Mouse (Mus musculus) brown adipose tissue, adult 24 weeks (tissue): ENCODE data around the gene Tesk2. TPM values are rescaled to one million over a fixed set of nuclear protein-coding genes. Genes with fewer than 3 reads are reported as not detected.
A peak's percentile ranks its signal among the peaks of the same experiment; 100 is the strongest.

Experiments
- H3K27ac ChIP-seq: fragments of 200-500 bp; replicated peaks from 2 replicates; pipeline ENCODE4 v1.5.1; 2012; ENCODE audit warnings: low read depth, mild to moderate bottlenecking, low read length
- H3K4me1 ChIP-seq: fragments of 200-500 bp; 2 replicates; pipeline ENCODE4 v1.6.1; 2012; ENCODE audit warnings: low read length, mixed read lengths; ENCODE audit not compliant: control insufficient read depth, insufficient read depth, insufficient read length
- H3K4me3 ChIP-seq: fragments of 200-500 bp; 2 replicates; pipeline ENCODE4 v1.5.1; 2012; ENCODE audit warnings: low read depth, mild to moderate bottlenecking, low read length, moderate library complexity; ENCODE audit not compliant: insufficient read depth
- polyA plus RNA-seq: library from polyadenylated mRNA; stranded (reverse); fragments of >200 nt; gene quantifications from 2 replicates; pipeline ENCODE4 v1.2.4, GENCODE M21; 2012; ENCODE audit not compliant: missing spikeins, insufficient read depth, insufficient read length

Gene Tesk2
- polyA plus RNA-seq, 1 experiment, result 6.7 TPM

DNA sequence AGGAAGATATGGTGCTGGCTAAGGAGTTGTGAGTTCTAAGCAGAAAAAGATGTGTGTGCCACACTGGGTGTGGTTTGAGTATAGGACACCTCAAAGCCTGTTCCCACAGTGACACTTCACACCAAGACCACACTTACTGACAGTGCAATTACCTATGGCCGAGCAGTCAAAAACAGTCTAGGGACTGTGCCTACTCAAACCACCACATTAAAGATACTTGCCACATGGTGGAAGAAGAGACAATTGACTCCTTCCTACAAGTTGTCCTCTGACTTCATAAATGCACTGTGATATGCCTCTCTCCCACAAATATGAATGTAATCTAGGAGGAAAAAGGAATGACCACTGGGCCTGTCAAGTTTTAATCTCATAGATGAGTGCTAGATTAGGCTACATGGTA lies 19.8 kb upstream of the Tesk2 start:
- no peak overlapping the region for H3K27ac ChIP-seq
- H3K4me1 ChIP-seq, result no peaks in the 10 kb centered on the region
- no peak overlapping the region for H3K4me3 ChIP-seq

DNA sequence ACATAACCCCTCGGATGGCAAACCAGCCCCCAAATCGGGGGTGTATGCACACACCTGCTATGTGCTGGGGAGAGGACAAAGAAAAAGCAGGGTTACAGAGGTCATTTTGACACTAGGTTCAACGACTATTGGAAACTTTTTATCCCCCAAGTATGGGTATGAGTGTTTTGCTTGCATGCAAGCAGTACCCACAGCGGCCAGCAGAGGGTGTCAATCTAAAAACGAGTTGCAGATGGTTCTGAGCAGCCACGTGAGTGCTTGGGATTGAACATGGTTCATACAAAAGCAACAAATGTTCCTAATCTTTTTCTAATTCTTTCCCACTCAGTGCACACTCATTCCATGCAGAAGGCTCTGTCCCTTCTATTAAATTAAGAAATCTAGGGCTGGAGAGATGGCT lies 16.9 kb upstream of the Tesk2 start:
- no peak overlapping the region for H3K4me3 ChIP-seq
- H3K4me1 ChIP-seq, result no peaks in the 10 kb centered on the region
- no peak overlapping the region for H3K27ac ChIP-seq

DNA sequence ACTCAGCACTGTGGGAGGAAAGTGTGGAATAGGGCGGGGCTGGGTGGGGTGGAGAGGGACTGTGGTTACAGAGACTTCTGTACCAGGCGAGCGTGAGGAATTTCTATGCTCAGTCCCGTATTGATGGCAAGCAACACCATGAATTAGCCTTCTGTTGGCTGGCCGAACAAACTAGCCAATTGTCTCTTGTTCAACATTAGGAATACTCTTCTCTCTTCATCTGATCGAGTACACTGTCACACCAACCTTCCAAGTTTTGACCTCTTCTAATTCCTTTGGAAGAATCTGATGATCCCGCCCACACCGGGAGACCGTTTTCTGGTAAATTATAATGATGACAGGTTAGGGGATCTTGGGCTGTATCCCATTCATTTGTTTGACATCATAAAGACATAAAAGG lies 13.1 kb upstream of the Tesk2 start:
- peak overlapping the region; percentile 73 for H3K4me3 ChIP-seq
- peak overlapping the region; percentile 77; the same call in 1 of the 2 replicates for H3K27ac ChIP-seq
- no peaks in the 10 kb centered on the region for H3K4me1 ChIP-seq

DNA sequence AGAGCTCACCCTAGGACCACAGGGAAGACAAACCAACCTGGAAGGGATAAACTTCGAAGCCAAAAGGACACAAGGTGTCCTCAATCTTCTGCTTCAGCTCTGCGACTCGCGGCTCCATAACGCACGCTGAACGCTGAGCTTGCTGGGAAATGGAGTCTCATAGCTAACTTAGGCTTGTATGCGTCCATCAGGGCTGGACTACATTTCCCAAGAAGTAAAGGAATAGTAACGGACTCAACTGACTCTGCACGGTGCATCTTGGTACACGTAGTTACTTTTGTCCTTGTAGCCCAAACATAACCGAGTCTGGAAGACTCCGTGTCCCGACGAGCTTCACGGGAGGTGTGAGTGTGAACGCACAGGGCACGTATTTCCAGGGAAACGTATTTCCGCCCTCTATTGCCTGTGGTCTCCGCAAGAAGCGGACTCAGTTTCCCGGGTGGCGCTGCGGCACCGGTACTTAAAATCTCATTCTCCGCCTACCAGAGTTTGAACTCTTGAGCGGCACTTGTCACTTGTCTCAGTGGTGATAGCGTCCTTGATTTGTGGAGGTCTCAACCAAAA lies 12.5 kb upstream of the Tesk2 start, which contains the start of the genes Mmachc and Ccdc163:
TSS of gene Mmachc (minus strand) at position 206 of the 564 bp plus-strand sequence.
TSS of gene Ccdc163 (plus strand) at position 309 of the 564 bp plus-strand sequence.
- Histone ChIP-seq H3K4me3 (peak within 1 kb of the TSS; percentile 73), H3K4me1 (no peaks in the 10 kb centered on the region)

DNA sequence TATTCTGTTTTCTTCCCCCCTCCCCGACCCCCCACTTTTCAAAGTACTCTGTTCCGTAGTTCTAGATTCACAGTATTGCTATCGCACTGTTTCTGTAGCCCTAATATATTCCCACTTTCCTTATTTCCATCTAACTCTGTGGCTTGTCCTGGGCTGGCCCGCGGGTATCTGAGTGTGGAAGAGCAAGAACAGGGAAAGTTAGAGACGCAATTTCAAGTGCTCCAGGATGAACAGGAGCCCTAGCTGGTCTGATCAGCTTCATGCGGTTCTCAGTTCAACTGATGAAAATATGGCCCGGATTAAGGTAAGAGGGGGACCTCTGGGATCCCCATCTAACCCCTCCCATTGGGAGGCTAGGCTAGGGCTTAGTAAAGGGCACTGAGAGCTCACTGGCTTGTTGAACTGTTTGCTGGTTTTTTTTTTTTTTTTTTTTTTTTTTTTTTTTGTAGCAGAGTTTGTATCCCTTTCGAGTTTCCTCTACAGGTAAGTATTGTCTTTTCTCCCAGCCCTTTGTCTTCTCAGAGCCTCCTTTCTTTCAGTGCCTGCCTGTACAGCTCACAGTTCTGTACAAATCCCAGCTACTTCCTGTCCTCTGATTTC lies 11.9 kb upstream of the Tesk2 start:
- H3K27ac ChIP-seq, result no peak overlapping the region
- peak overlapping the region; percentile 66 for H3K4me3 ChIP-seq
- H3K4me1 ChIP-seq, result no peaks in the 10 kb centered on the region

More for the DNA sequence above, 12.5 kb upstream of the Tesk2 start, which contains the start of the genes Mmachc and Ccdc163:
- H3K27ac ChIP-seq, result peak within 1 kb of the TSS; percentile 77

DNA sequence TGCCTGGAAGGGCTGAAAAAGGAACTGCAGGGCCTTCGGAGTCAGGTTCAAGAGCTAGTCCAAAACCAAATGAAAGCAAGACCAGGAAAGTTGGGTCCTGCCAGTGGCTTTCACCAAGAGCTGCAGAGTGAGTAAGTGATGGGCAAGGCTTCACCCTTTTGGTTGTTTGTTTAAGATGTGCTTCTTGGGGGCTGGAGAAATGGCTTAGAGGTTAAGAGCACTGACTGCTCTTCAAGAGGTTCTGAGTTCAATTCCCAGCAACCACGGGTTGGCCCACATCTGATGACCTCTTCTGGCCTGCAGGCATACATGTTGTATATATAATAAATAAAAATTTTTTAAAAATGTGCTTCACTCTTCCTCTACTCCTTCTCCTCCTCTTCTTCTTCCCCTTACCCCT lies 10.6 kb upstream of the Tesk2 start:
- Histone ChIP-seq H3K4me3 (no peak overlapping the region), H3K27ac (no peak overlapping the region), H3K4me1 (no peaks in the 10 kb centered on the region)

DNA sequence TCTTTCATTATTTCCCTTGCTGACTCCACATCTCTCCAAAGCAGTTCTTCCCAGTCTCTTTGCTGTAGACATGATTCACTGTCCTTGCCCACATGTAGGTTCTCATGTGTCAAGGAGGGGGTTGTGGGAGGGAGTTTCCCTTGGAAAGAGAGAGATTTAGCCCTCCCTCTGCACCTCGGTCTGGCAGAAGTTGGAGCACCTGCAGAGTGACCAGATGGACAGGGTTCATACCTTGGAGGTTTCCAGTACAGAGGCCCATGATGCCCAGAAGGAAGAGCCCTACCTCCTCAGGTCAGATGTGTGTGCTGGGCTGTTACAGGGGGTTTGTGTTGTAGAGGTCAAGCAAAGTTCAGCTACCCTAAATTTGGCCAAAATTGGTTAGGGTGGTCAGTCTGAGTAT lies 8.2 kb upstream of the Tesk2 start:
- no peak overlapping the region for H3K4me3 ChIP-seq
- no peak overlapping the region for H3K27ac ChIP-seq
- H3K4me1 ChIP-seq, result no peaks in the 10 kb centered on the region

DNA sequence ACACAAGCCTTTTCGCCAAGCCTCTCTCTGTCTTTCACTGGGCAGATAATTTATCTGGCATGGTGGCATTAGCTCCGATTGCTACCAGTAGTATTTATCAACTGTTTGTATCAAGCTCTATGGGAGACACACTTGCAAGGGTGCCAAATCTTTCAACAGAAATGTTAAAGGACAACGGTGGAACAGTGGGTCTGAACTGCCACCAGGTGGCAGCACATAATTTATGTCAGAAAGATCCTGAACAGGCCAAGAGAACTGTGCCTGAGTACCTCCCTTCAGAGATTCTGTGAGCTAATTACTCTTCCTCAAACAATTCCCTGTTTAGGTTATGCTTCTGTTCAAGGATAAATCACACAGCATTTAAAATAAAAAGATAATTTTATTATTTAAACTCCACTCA lies 1.4 kb upstream of the Tesk2 start:
- H3K4me1 ChIP-seq, result peaks cover 2% of the 10 kb centered on the region; the same call in 1 of the 2 replicates
- no peak overlapping the region for H3K4me3 ChIP-seq

DNA sequence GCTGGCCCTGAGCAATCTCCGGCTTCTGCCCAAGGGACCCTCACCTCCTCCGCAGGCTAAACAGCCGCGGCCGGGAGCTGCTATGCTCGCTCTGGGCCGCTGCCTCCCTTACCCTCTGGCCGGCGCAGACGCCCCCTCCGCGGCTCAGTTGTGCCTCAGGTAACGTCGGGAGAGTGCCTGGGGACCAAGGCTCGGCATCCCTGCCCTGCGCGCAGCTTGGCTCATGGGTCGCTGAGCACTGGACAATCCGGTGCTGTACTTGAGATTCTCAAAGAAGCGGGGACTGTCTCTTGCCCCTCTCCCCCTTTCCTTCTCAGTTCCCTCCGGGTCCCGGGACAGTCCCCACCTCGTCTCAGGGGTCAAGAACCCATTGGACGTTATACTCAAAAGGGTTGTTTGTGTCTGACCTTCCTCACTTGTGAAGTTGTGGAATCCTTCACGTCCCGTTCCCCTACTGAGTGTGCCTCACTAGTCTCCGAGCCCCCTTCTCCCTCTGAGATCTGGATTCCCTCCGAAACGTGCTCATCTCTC lies 415 bp downstream of the Tesk2 start:
- no peak overlapping the region for H3K27ac ChIP-seq
- H3K4me1 ChIP-seq, result peaks cover 2% of the 10 kb centered on the region; the same call in 1 of the 2 replicates
- H3K4me3 ChIP-seq, result peak overlapping the region; percentile 84

More for the DNA sequence above, 1.4 kb upstream of the Tesk2 start:
- no peak overlapping the region for H3K27ac ChIP-seq

DNA sequence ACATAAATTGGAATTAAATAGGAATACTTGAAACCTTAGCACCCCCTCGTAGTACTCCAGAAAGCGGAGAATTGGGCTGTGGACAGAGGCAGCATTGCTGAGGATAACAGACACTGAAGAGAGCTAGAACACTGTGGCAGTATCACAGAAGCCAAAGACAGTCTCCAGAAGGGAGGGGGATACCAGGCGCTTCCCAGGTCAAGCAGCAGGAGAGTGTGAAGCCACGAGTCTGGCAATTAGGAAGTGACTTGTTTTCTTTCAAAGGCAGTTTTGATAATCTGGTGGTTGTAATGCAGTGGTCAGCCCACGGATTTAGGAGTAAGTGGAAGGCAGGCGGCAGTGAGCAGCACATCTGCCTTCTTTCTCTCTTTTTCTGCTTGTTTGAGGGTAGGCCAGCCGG lies 1.5 kb downstream of the Tesk2 start:
- Histone ChIP-seq H3K4me3 (no peak overlapping the region), H3K27ac (no peak overlapping the region), H3K4me1 (peaks cover 2% of the 10 kb centered on the region; the same call in 1 of the 2 replicates)

DNA sequence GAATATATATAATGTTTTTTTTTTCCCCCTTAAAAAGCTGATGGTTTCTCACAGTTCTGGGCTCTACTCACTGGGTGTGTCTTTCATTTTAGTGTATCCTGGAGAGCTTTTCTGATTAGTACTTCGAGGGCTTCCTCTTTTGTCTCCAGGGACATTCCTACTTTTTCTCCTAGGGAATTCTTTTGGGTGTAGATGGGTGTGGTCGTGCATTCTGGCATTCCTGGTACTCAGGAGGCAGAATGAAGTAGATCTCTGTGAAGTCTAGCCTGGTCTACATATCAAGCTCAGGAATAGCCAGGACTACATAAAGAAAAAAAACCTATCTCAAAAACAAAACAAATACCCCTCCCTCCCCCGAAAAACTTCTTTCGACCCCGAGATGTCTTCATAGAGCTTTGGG lies 4.7 kb downstream of the Tesk2 start:
- H3K27ac ChIP-seq, result no peak overlapping the region
- H3K4me1 ChIP-seq, result peaks cover 2% of the 10 kb centered on the region; the same call in 1 of the 2 replicates
- H3K4me3 ChIP-seq, result no peak overlapping the region

DNA sequence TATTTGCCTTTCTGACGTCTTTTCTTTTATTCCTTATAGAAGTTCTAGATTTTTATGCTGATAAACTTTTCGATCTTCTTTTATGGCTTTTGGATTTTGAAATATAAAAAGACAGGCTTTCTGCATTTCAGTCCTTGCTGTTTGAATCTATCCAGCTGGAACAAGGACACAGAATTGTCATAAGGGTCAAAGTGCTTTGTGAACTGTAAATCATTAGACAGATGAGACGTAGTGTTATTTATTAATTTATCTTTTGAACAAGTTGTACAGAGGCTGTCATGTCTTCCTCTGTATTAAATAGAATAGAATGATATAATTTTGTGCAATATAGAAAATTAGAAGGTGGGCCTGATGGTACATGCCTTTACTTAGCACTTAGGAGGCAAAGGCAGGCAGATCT lies 6.7 kb downstream of the Tesk2 start:
- Histone ChIP-seq H3K4me3 (no peak overlapping the region), H3K4me1 (no peaks in the 10 kb centered on the region), H3K27ac (no peak overlapping the region)

DNA sequence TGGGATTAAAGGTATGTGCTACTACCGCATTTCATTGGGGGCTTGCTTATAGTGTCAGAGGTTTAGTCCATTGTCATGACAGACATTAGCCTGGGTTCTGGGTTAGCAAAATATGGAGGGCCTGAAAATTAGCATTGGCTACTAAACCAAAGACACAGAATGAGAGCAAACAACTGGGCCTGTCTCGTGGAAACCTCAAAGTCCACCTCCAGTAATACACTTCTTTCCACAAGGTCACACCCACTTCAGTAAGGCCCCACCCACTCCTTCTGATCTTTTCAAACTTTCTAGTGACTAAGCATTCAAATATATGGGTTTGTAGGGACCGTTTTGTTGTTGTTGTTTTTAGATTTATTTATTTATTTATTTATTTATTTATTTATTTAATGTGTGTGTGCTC lies 8.8 kb downstream of the Tesk2 start:
- Histone ChIP-seq H3K27ac (no peak overlapping the region), H3K4me3 (no peak overlapping the region), H3K4me1 (no peaks in the 10 kb centered on the region)

DNA sequence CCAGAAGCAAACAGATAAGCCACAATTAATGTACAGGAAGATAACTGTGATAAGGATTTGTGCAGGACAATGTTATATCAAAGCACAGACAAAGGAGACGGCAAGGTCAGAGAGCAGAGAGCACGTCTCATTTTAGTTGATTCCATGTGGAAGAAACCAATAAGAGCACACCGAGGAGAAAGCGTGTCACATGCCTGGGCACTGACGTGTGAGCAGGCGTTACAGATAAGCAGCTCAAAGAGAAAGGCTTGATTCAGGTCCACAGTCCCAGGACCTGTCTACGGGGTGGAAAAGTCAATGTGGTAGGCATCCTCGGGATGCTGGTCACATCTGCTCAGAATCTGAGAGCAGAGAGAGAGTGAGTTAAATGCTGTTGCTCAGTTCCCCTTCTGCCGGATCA lies 10.3 kb downstream of the Tesk2 start:
- no peaks in the 10 kb centered on the region for H3K4me1 ChIP-seq
- H3K4me3 ChIP-seq, result no peak overlapping the region
- no peak overlapping the region for H3K27ac ChIP-seq

DNA sequence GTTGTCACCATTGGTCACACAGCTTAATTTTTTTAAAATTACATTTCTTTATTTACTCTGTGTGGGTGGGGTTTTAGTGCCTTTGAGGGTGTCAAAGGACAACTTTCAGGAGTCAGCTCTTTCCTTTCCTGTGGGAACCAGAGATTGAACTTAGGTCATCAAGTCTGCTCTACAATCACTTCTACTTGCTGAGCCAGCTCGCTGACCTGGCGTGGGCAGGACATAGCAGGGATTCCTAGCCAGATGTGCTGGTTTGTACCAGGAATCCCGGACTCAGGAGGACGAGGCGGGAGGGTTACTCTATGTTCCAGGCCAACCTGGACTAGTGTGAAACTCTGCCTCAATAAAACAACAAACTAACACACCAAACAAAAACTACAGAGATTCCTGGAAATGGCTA lies 11.6 kb downstream of the Tesk2 start:
- no peak overlapping the region for H3K27ac ChIP-seq
- no peak overlapping the region for H3K4me3 ChIP-seq
- H3K4me1 ChIP-seq, result no peaks in the 10 kb centered on the region

DNA sequence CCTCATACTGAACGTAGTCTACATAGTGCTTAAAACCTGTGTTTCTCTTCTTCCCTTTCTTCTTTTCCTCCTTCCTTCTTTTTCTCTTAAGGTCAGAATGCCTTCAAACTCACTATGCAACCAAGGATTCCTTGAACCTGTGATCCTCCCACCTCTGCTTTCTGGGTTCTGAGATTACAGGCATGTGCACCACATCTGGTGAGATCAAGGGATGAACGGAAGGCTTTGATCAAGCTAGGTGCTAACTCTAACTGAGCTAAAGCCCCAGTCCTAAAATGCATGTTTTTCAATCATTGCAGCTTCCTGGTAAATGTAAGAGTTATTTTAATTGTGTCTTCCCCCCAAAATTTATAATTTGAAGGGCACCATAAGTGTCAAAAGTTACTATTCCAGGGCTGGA lies 14.2 kb downstream of the Tesk2 start:
- no peak overlapping the region for H3K27ac ChIP-seq
- no peak overlapping the region for H3K4me3 ChIP-seq
- H3K4me1 ChIP-seq, result no peaks in the 10 kb centered on the region
